Mouse (Mus musculus) CH12.LX (cell line): Measurements from ENCODE around the gene Epop. TPM values are rescaled to one million over a fixed set of nuclear protein-coding genes. Genes with fewer than 3 reads are reported as not detected.

Experiments used
- DNase-seq: peaks from one replicate; pipeline ENCODE4 v3.0.0-alpha.2; 2013; ENCODE audit errors: extremely low read depth
- H3K27ac ChIP-seq: 2 replicates; pipeline ENCODE4 v1.5.1; 2012; ENCODE audit warnings: low read depth, mild to moderate bottlenecking, control low read depth, moderate library complexity; ENCODE audit not compliant: insufficient read depth
- H3K27me3 ChIP-seq: replicated peaks from 2 replicates; pipeline ENCODE3; 2012; ENCODE audit warnings: inconsistent platforms
- H3K36me3 ChIP-seq, 2 experiments: replicated peaks in 1 of 2; 2 replicates each; pipeline versions ENCODE3 to v1.6.1; 2012; ENCODE audit warnings: inconsistent platforms in 1 of 2, low read length in 1 of 2, mild to moderate bottlenecking in 1 of 2, mixed read lengths in 1 of 2, moderate library complexity in 1 of 2; ENCODE audit not compliant: control insufficient read depth in 1 of 2, insufficient read depth in 1 of 2
- H3K4me1 ChIP-seq, 2 experiments: 2 replicates each; pipeline ENCODE4 v1.6.1; 2012; ENCODE audit warnings: inconsistent platforms in 1 of 2, moderate library complexity in 1 of 2; ENCODE audit not compliant: insufficient read depth in 2 of 2, control insufficient read depth in 1 of 2
- H3K4me2 ChIP-seq: 2 replicates; pipeline ENCODE4 v1.6.1; 2012; ENCODE audit warnings: low read depth, mild to moderate bottlenecking, control low read depth; ENCODE audit not compliant: poor library complexity, insufficient read depth, severe bottlenecking
- H3K4me3 ChIP-seq, 3 experiments: fragments of 150-350 bp in 1 of 3; sonication (generic) in 1 of 3; replicated peaks in 1 of 3; 2 replicates each; pipeline versions ENCODE3 to v1.5.1; 2011 to 2012; ENCODE audit warnings: low read depth in 2 of 3, low read length in 2 of 3, mild to moderate bottlenecking in 2 of 3, moderate library complexity in 2 of 3, control low read depth in 1 of 3, improper control_type of control experiment in 1 of 3, inconsistent platforms in 1 of 3, mixed read lengths in 1 of 3; ENCODE audit not compliant: poor library complexity in 1 of 3
- H3K79me2 ChIP-seq: replicated peaks from 2 replicates; pipeline ENCODE4 v1.6.1; 2012; ENCODE audit warnings: mild to moderate bottlenecking, moderate library complexity; ENCODE audit not compliant: control insufficient read depth, poor library complexity, insufficient read depth, severe bottlenecking; ENCODE audit errors: extremely low read depth
- H3K9ac ChIP-seq: 2 replicates; pipeline ENCODE4 v1.6.1; 2012; ENCODE audit warnings: low read depth, mild to moderate bottlenecking, control low read depth, moderate library complexity; ENCODE audit not compliant: insufficient read depth
- H3K9me3 ChIP-seq: replicated peaks from 2 replicates; pipeline ENCODE3; 2012; ENCODE audit warnings: low read length, inconsistent platforms, mixed read lengths
- BHLHE40 ChIP-seq: IDR thresholded peaks from 2 replicates; pipeline ENCODE4 v1.6.1; 2011; ENCODE audit warnings: mild to moderate bottlenecking, low read depth, low read length, improper control_type of control experiment
- CHD2 ChIP-seq: IDR thresholded peaks from 2 replicates; pipeline ENCODE4 v1.6.1; 2011; ENCODE audit warnings: low read length, improper control_type of control experiment
- CTCF ChIP-seq, 2 experiments: IDR thresholded peaks in 1 of 2; conservative IDR thresholded peaks in 1 of 2; 2 replicates each; pipeline ENCODE4 v1.5.1; 2011 to 2012; ENCODE audit warnings: low read depth in 2 of 2, low read length in 2 of 2, improper control_type of control experiment in 1 of 2, inconsistent platforms in 1 of 2, mild to moderate bottlenecking in 1 of 2, moderate library complexity in 1 of 2
- ELF1 ChIP-seq: IDR thresholded peaks from 2 replicates; pipeline ENCODE4 v1.6.1; 2014; ENCODE audit warnings: low read depth, mild to moderate bottlenecking, inconsistent platforms, low read length, improper control_type of control experiment
- EP300 ChIP-seq: IDR thresholded peaks from 2 replicates; pipeline ENCODE4 v1.6.1; 2011; ENCODE audit warnings: low read length, improper control_type of control experiment
- ETS1 ChIP-seq: conservative IDR thresholded peaks from 2 replicates; pipeline ENCODE4 v1.6.1; 2012; ENCODE audit warnings: low read depth, mild to moderate bottlenecking, inconsistent platforms, low read length, improper control_type of control experiment, moderate library complexity
- GABPA ChIP-seq: IDR thresholded peaks from 2 replicates; pipeline ENCODE4 v1.6.1; 2012; ENCODE audit warnings: low read depth, low read length, improper control_type of control experiment, inconsistent platforms; ENCODE audit not compliant: insufficient replicate concordance
- IRF4 ChIP-seq: IDR thresholded peaks from 2 replicates; pipeline ENCODE4 v1.6.1; 2014; ENCODE audit warnings: low read depth, mild to moderate bottlenecking, inconsistent platforms, low read length, improper control_type of control experiment
- JUN ChIP-seq: IDR thresholded peaks from 2 replicates; pipeline ENCODE4 v1.6.1; 2011; ENCODE audit warnings: low read depth, mild to moderate bottlenecking, low read length, improper control_type of control experiment, moderate library complexity; ENCODE audit not compliant: insufficient read depth
- JUND ChIP-seq: conservative IDR thresholded peaks from 2 replicates; pipeline ENCODE4 v1.6.1; 2011; ENCODE audit warnings: low read depth, low read length, improper control_type of control experiment
- KAT2A ChIP-seq: IDR thresholded peaks from 2 replicates; pipeline ENCODE4 v1.6.1; 2012; ENCODE audit warnings: low read length, improper control_type of control experiment, inconsistent platforms; ENCODE audit not compliant: insufficient replicate concordance
- MAFK ChIP-seq: IDR thresholded peaks from 2 replicates; pipeline ENCODE4 v1.6.1; 2011; ENCODE audit warnings: low read length, improper control_type of control experiment; ENCODE audit not compliant: insufficient replicate concordance
- MAZ ChIP-seq: IDR thresholded peaks from 2 replicates; pipeline ENCODE4 v1.6.1; 2012; ENCODE audit warnings: low read depth, mild to moderate bottlenecking, inconsistent platforms, low read length, improper control_type of control experiment, moderate library complexity
- MEF2A ChIP-seq: IDR thresholded peaks from 2 replicates; pipeline ENCODE4 v1.6.1; 2014; ENCODE audit warnings: low read depth, mild to moderate bottlenecking, inconsistent platforms, low read length, improper control_type of control experiment, borderline replicate concordance
- MYC ChIP-seq: IDR thresholded peaks from 2 replicates; pipeline ENCODE4 v1.6.1; 2011; ENCODE audit warnings: low read depth, mild to moderate bottlenecking, improper control_type of control experiment, low read length
- NELFE ChIP-seq: IDR thresholded peaks from 2 replicates; pipeline ENCODE4 v1.6.1; 2011; ENCODE audit warnings: low read depth, low read length, improper control_type of control experiment
- NRF1 ChIP-seq: IDR thresholded peaks from 2 replicates; pipeline ENCODE4 v1.6.1; 2014; ENCODE audit warnings: low read depth, mild to moderate bottlenecking, inconsistent platforms, low read length, improper control_type of control experiment, moderate library complexity
- PAX5 ChIP-seq: IDR thresholded peaks from 2 replicates; pipeline ENCODE4 v1.6.1; 2012; ENCODE audit warnings: low read length, inconsistent platforms, mixed read lengths
- POLR2A ChIP-seq: IDR thresholded peaks from 2 replicates; pipeline ENCODE4 v1.6.1; 2011; ENCODE audit warnings: low read depth, mild to moderate bottlenecking, improper control_type of control experiment, low read length
- POLR2AphosphoS2 ChIP-seq: IDR thresholded peaks from 2 replicates; pipeline ENCODE4 v1.6.1; 2011; ENCODE audit warnings: low read depth, low read length, improper control_type of control experiment
- SMC3 ChIP-seq: IDR thresholded peaks from 2 replicates; pipeline ENCODE4 v1.6.1; 2011; ENCODE audit warnings: low read depth, low read length, improper control_type of control experiment
- TBP ChIP-seq: conservative IDR thresholded peaks from 2 replicates; pipeline ENCODE4 v1.6.1; 2011; ENCODE audit warnings: low read depth, low read length, improper control_type of control experiment
- TCF12 ChIP-seq: IDR thresholded peaks from 2 replicates; pipeline ENCODE4 v1.6.1; 2014; ENCODE audit warnings: low read depth, mild to moderate bottlenecking, inconsistent platforms, low read length, improper control_type of control experiment
- UBTF ChIP-seq: IDR thresholded peaks from 2 replicates; pipeline ENCODE4 v1.6.1; 2012; ENCODE audit warnings: low read depth, mild to moderate bottlenecking, inconsistent platforms, low read length, improper control_type of control experiment, moderate library complexity
- USF1 ChIP-seq: IDR thresholded peaks from 2 replicates; pipeline ENCODE4 v1.6.1; 2014; ENCODE audit warnings: low read depth, mild to moderate bottlenecking, inconsistent platforms, low read length, improper control_type of control experiment
- ZC3H11A ChIP-seq: IDR thresholded peaks from 2 replicates; pipeline ENCODE4 v1.6.1; 2012; ENCODE audit warnings: low read depth, mild to moderate bottlenecking, inconsistent platforms, low read length, improper control_type of control experiment
- ZMIZ1 ChIP-seq: IDR thresholded peaks from 2 replicates; pipeline ENCODE4 v1.6.1; 2012; ENCODE audit warnings: low read depth, mild to moderate bottlenecking, inconsistent platforms, low read length, improper control_type of control experiment
- ZNF384 ChIP-seq: IDR thresholded peaks from 2 replicates; pipeline ENCODE4 v1.6.1; 2012; ENCODE audit warnings: low read depth, low read length, improper control_type of control experiment, inconsistent platforms
- dilution Hi-C: fragments of 300-500 bp; cut with MboI; formaldehyde crosslinking; loops from 2 replicates; pipeline ENCODE4 v1.14.3; 2020; ENCODE audit warnings: low sequenced_read_pairs; ENCODE audit not compliant: extremely low pct_unique_long_range_greater_than_20kb, extremely low pct_ligation_motif_present
- in situ Hi-C: fragments of 300-500 bp; cut with MboI; formaldehyde crosslinking; loops from 3 replicates; pipeline ENCODE4 v1.14.3; 2019; ENCODE audit warnings: low sequenced_read_pairs, low pct_ligation_motif_present, low pct_unique_long_range_greater_than_20kb, mixed read lengths
- polyA plus RNA-seq: library from polyadenylated mRNA; unstranded; fragments of >175 nt; gene quantifications from 2 replicates; pipeline ENCODE4 v1.2.1, GENCODE M21; 2012; ENCODE audit warnings: low read depth; ENCODE audit not compliant: insufficient read length
- total RNA-seq, 2 experiments: library from RNA; depleted of rRNA; stranded (reverse); fragments of 300-350 nt in 1 of 2; fragments of >200 nt in 1 of 2; gene quantifications; 2 replicates each; pipeline ENCODE4 v1.2.3; 2012 to 2014

Gene Epop
- total and polyA plus RNA-seq, 3 experiments = 2.1 to 8.4 (median 4.2) TPM

GRCm38 (mm10) chr11:97641668-97642067, 12.2 kb upstream of the Epop start:
- peak overlapping the region; percentile 29; the same call in 1 of the 2 replicates for H3K27ac ChIP-seq
- H3K9ac ChIP-seq = 0 out of 2 replicates have a peak overlapping the region, but pooled peaks have one; percentile 10
- in situ Hi-C loops = no loop called here

GRCm38 (mm10) chr11:97635468-97636019, 6.0 kb upstream of the Epop start:
- in situ Hi-C loops (no loop called here), dilution Hi-C loops (no loop called here)
- no peak overlapping the region for H3K27ac ChIP-seq
- H3K4me1 ChIP-seq = peaks cover 15 to 24% of the 10 kb centered on the region in 2 experiments
- peak overlapping the region; percentile 0; the same call in 1 of the 2 replicates for H3K4me2 ChIP-seq
- peak; percentile 52 for DNase-seq
- TF ChIP-seq BHLHE40 = peak; percentile 39
- TF ChIP-seq GABPA = no peak
- no peak for TF ChIP-seq JUND
- TF ChIP-seq IRF4 = no peak
- TF ChIP-seq MEF2A = peak; percentile 69; the same call in 1 of the 2 replicates
- TF ChIP-seq SMC3 = no peak
- no peak for TF ChIP-seq EP300
- peak; percentile 39 for TF ChIP-seq ETS1
- TF ChIP-seq MYC = no peak
- TF ChIP-seq ELF1 = no peak
- no peak for TF ChIP-seq CHD2
- no peak for TF ChIP-seq MAZ
- no peaks in the 10 kb centered on the region for H3K36me3 ChIP-seq
- no peak overlapping the region for H3K4me3 ChIP-seq
- peaks cover 13% of the 10 kb centered on the region for H3K27me3 ChIP-seq
- H3K9me3 ChIP-seq = no peaks in the 10 kb centered on the region
- H3K79me2 ChIP-seq = no peaks in the 10 kb centered on the region
- no peak overlapping the region for H3K9ac ChIP-seq

More at GRCm38 (mm10) chr11:97641668-97642067, 12.2 kb upstream of the Epop start:
- peaks cover 5% of the 10 kb centered on the region for H3K9me3 ChIP-seq
- dilution Hi-C loops = no loop called here
- H3K27me3 ChIP-seq = no peaks in the 10 kb centered on the region
- no peaks in the 10 kb centered on the region for H3K79me2 ChIP-seq
- no peak overlapping the region for H3K4me3 ChIP-seq
- DNase-seq = peak; percentile 66
- H3K4me2 ChIP-seq = peak overlapping the region; percentile 50; the same call in 1 of the 2 replicates
- peaks cover 13 to 23% of the 10 kb centered on the region in 2 experiments for H3K4me1 ChIP-seq
- peak; percentile 75 for TF ChIP-seq EP300
- TF ChIP-seq CTCF (conservative IDR thresholded peaks at IDR 0.05 in 1 of 2, IDR thresholded peaks at IDR 0.05 in 1 of 2; ENCODE audit: low read depth in 2 of 2, low read length in 2 of 2) = no peak
- peak; percentile 94 for TF ChIP-seq MEF2A
- peak; percentile 80 for TF ChIP-seq IRF4
- TF ChIP-seq POLR2AphosphoS2 = no peak
- TF ChIP-seq JUN = no peak
- peak; percentile 72 for TF ChIP-seq NRF1
- TF ChIP-seq KAT2A = no peak
- TF ChIP-seq PAX5 = no peak
- TF ChIP-seq NELFE = no peak
- TF ChIP-seq ZNF384 = peak; percentile 78
- TF ChIP-seq ETS1 = no peak; the same call in 1 of the 2 replicates
- TF ChIP-seq POLR2A = peak; percentile 26; the same call in 1 of the 2 replicates
- 0 out of 2 replicates have a peak, but pooled peaks have one; percentile 42 for TF ChIP-seq MYC
- TF ChIP-seq TBP = no peak
- TF ChIP-seq BHLHE40 = peak; percentile 49; the same call in 1 of the 2 replicates
- peak; percentile 1; the same call in 1 of the 2 replicates for TF ChIP-seq SMC3
- peak; percentile 64 for TF ChIP-seq ELF1
- peak; percentile 70; the same call in 1 of the 2 replicates for TF ChIP-seq CHD2
- TF ChIP-seq ZMIZ1 = no peak
- TF ChIP-seq TCF12 = peak; percentile 73
- TF ChIP-seq ZC3H11A = no peak
- 0 out of 2 replicates have a peak, but pooled peaks have one; percentile 47 for TF ChIP-seq UBTF
- TF ChIP-seq MAFK = no peak
- TF ChIP-seq USF1 = no peak
- H3K36me3 ChIP-seq = no peaks in the 10 kb centered on the region
